Mouse (Mus musculus) liver, embryonic 14.5 days (tissue): ENCODE results near the gene Cnot6. TPM values are rescaled to one million over a fixed set of nuclear protein-coding genes. Genes with fewer than 3 reads are reported as not detected.

Experiments
- ATAC-seq: fragments of 200-750 bp; cut with Nextera tagmentation; 2 replicates; pipeline ENCODE4 v1.8.0; 2017; ENCODE audit warnings: moderate number of reproducible peaks, mild to moderate bottlenecking, moderate library complexity; ENCODE audit not compliant: insufficient read depth
- DNase-seq, 3 experiments: peaks; one replicate each; pipeline ENCODE4 v3.0.0-alpha.2; 2012 to 2013; ENCODE audit warnings: low read depth in 3 of 3, low spot score in 3 of 3
- H3K27ac ChIP-seq: fragments of 300-500 bp; sonication (generic); 2 replicates; pipeline ENCODE4 v1.5.1; 2014; ENCODE audit warnings: moderate library complexity, mild to moderate bottlenecking, control low read depth, inconsistent platforms
- H3K27me3 ChIP-seq: fragments of 300-500 bp; sonication (generic); 2 replicates; pipeline ENCODE4 v1.6.1; 2014; ENCODE audit warnings: mild to moderate bottlenecking, low read length, moderate library complexity; ENCODE audit not compliant: control insufficient read depth, insufficient read depth
- H3K36me3 ChIP-seq: fragments of 300-500 bp; sonication (generic); replicated peaks from 2 replicates; pipeline ENCODE4 v1.6.1; 2014; ENCODE audit warnings: low read depth; ENCODE audit not compliant: control insufficient read depth, insufficient read depth
- H3K4me1 ChIP-seq, 2 experiments: fragments of 200-500 bp in 1 of 2; fragments of 300-500 bp in 1 of 2; sonication (generic) in 1 of 2; replicated peaks; 2 replicates each; pipeline ENCODE4 v1.6.1; 2012 to 2014; ENCODE audit warnings: antibody characterized with exemption in 1 of 2, inconsistent platforms in 1 of 2, low read length in 1 of 2; ENCODE audit not compliant: control insufficient read depth in 2 of 2, insufficient read depth in 2 of 2
- H3K4me2 ChIP-seq: fragments of 300-500 bp; sonication (generic); 2 replicates; pipeline ENCODE4 v1.6.1; 2014; ENCODE audit warnings: low read depth, mild to moderate bottlenecking, control low read depth, moderate library complexity
- H3K4me3 ChIP-seq, 2 experiments: fragments of 200-500 bp in 1 of 2; fragments of 300-500 bp in 1 of 2; sonication (generic) in 1 of 2; 2 replicates each; pipeline ENCODE4 v1.5.1; 2012 to 2014; ENCODE audit warnings: low read depth in 2 of 2, low read length in 2 of 2, mild to moderate bottlenecking in 2 of 2, control low read depth in 1 of 2, inconsistent platforms in 1 of 2, moderate library complexity in 1 of 2; ENCODE audit not compliant: insufficient read depth in 1 of 2
- H3K9ac ChIP-seq: fragments of 300-500 bp; sonication (generic); replicated peaks from 2 replicates; pipeline ENCODE4 v1.6.1; 2014; ENCODE audit warnings: mild to moderate bottlenecking, control low read depth, moderate library complexity
- H3K9me3 ChIP-seq: fragments of 300-500 bp; sonication (generic); 2 replicates; pipeline ENCODE4 v1.6.1; 2016; ENCODE audit warnings: low read length, mixed read lengths; ENCODE audit not compliant: control insufficient read depth
- CTCF ChIP-seq: IDR thresholded peaks from 2 replicates; pipeline ENCODE4 v1.5.1; 2016; ENCODE audit warnings: antibody characterized with exemption, low read depth, control low read depth
- EP300 ChIP-seq: IDR thresholded peaks from 2 replicates; pipeline ENCODE4 v1.6.1; 2016; ENCODE audit warnings: antibody characterized with exemption, low read depth
- WGBS: fragments of 180-500 bp; shearing (Covaris S2); extraction: QIAGEN DNeasy Blood & Tissue Kit; methylation state at CpG from one replicate; pipeline ENCODE4 v1.1.7; 2014; ENCODE audit not compliant: insufficient replicate concordance; 5-methylcytosine and 5-hydroxymethylcytosine counted together
- polyA plus RNA-seq, 2 experiments: library from polyadenylated mRNA; depleted of rRNA in 1 of 2; stranded (reverse) in 1 of 2; unstranded in 1 of 2; fragments of >200 nt; fragmentation: Nextera tagmentation in 1 of 2; extraction: Ambion mirVana in 1 of 2; gene quantifications; 2 replicates each; pipeline versions ENCODE4 v1.2.1 to v1.2.3; 2012 to 2014

Cnot6 gene
- polyA plus RNA-seq (2012; rRNA removed) (14.3 and 21.0 TPM in 2 replicates), polyA plus RNA-seq (2014; fragmentation: Nextera tagmentation; extraction: Ambion mirVana) (18.1 and 21.0 TPM in 2 replicates)

DNA sequence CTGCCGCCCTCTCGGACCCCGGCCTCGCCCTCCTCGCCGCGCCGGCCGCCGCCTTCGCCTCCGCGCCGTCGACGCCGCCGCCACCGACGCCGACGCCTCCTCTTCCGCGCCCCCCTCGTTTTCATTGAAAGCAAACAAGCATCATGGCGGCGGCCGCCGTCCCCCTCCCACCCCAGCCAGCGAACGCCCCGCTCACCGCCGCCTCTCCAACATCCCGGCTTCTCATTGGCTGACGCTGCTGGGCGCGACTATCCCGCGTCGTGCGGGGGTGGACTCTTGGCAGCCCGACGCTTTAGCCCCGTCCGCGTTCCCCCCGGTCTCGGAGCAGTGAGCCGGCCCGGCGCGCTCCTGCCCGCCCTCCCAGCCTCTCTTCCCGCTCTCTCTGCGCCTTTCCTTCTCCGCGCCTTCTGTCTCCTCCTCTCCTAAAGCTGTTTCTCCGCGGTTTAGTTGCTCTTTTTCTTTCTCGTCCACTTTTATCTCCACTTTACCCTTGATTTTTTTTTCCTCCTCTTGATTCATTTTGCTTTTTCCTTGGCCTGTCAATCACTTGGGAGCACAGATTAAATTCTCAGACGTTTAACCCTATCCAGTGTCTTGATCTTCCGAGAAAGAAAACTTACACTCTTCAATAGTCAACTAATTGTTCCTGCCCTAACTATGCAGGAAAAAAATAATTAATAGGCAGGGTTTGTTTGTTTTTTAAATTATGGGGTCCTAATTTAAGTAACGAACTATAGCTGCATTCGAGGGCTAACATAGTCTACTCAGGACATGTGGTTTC, at the start of gene Cnot6:
Cnot6 (minus strand) TSS at position 169 of the 781 bp plus-strand sequence.
- Histone ChIP-seq H3K9me3 (no peaks in the 10 kb centered on the region), H3K4me1 (peaks cover 23 to 30% of the 10 kb centered on the region in 2 experiments), H3K4me2 (peak within 1 kb of the TSS; percentile 99), H3K27me3 (no peaks in the 10 kb centered on the region), H3K9ac (peak within 1 kb of the TSS; percentile 99), H3K27ac (peak within 1 kb of the TSS; percentile 89), H3K36me3 (peaks cover 2% of the 10 kb centered on the region; the same call in 1 of the 2 replicates), H3K4me3 (peak within 1 kb of the TSS; percentile 81 to 97)
- ATAC-seq, result peak; percentile 93
- DNase-seq, result peak; percentile 96 to 97 (median 96)
- TF ChIP-seq EP300, result peak; percentile 45; the same call in 1 of the 2 replicates
- TF ChIP-seq CTCF, result no peak
- whole genome bisulfite sequencing, result 1% methylated on average over 63 of the region's 65 CpGs

DNA sequence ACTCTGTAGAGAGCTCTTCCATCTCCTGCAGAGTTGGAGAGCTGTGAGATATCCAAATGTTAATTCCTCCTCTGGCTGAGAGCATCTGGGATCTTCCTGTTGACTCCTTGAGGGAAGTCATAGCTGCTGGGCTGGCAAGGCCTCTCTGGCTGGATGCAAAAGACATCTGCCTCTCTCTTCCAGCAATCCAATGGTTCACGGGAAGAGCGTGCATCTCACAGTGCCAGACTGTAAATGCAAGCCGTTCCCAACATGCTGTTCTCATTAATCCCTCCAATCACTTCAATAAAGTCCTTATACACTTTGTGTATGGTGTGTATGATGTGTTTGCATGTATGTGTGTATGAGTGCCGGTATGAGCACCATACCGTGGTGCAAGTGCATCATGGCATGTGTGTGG, 48.6 kb upstream of the Cnot6 start:
- DNase-seq (no peak), ATAC-seq (no peak)
- H3K36me3 ChIP-seq, result no peaks in the 10 kb centered on the region
- no peak overlapping the region for H3K4me2 ChIP-seq
- no peak for TF ChIP-seq CTCF
- no peak for TF ChIP-seq EP300
- peaks cover 11 to 15% of the 10 kb centered on the region in 2 experiments for H3K4me1 ChIP-seq
- no peaks in the 10 kb centered on the region for H3K27me3 ChIP-seq
- H3K9ac ChIP-seq, result no peak overlapping the region
- no peak overlapping the region for H3K4me3 ChIP-seq
- H3K9me3 ChIP-seq, result no peaks in the 10 kb centered on the region
- 74% methylated on average over 5 of the region's 5 CpGs for WGBS
- H3K27ac ChIP-seq, result no peak overlapping the region

DNA sequence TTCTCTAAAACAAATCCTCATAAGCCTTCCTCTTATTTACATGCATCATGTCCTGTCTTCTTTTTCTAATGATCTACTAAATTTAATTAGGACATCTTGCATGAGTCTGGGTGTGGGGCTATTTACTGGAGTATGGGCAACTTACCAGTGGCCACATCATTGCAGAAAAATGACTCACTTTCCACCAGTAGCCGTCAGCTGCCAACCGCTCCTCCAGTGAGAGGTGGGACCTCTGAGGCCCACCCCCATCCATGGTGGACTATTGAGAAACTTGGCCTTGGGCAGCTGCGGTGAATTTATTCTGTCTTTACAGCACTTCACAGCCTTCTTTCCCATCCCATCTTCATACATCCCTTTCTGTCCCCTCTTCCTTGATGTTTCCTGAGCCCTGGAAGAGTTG, 45.6 kb upstream of the Cnot6 start:
- TF ChIP-seq EP300, result no peak
- no peak for TF ChIP-seq CTCF
- H3K9me3 ChIP-seq, result no peaks in the 10 kb centered on the region
- WGBS, result 70% methylated on average over 3 of the region's 3 CpGs
- no peak overlapping the region for H3K27ac ChIP-seq
- H3K4me3 ChIP-seq, result no peak overlapping the region
- H3K4me1 ChIP-seq, result no peaks in the 10 kb centered on the region; a peak in 1 of 4 replicates
- H3K9ac ChIP-seq, result no peak overlapping the region
- ATAC-seq (no peak), DNase-seq (no peak)
- H3K36me3 ChIP-seq, result no peaks in the 10 kb centered on the region
- H3K27me3 ChIP-seq, result no peaks in the 10 kb centered on the region
- H3K4me2 ChIP-seq, result no peak overlapping the region

DNA sequence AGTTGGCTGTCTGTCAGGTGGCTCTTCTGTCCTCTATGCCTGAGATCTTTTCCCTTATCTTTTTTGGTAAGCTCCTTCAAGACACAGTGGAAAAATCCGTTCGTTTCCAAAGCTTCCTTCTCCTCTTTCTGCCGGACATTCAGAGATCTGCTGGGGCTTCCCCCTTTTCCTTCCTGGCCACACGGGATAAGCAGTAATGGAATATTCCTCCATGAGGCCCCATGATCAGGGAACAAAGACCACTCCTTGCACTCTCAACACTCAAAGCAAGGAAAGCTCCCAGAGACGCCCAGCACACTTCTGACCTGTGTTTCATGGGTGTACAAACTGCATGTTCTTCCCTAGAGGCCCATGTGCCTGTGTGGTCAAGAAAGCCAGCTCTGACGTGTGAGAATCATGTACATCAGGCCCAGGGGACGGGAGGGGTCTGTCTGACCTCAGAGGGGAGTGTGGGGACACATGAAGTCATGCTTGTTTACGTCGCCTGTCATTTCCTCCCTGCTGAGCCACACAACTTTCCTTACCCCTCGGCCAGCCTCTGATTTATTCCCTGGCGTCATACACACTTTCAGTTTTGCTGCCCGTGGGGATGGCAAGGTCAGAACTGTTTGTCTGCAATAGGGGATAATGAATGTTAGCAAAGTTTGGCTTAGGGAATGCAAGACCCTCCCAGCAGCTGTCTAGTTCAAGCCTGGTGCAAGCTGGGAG, 42.6 kb upstream of the Cnot6 start:
- no peak for TF ChIP-seq EP300
- TF ChIP-seq CTCF, result no peak
- Histone ChIP-seq H3K9me3 (no peaks in the 10 kb centered on the region), H3K9ac (no peak overlapping the region), H3K36me3 (no peaks in the 10 kb centered on the region), H3K27me3 (no peaks in the 10 kb centered on the region), H3K4me1 (no peaks in the 10 kb centered on the region; a peak in 1 of 4 replicates), H3K27ac (no peak overlapping the region), H3K4me2 (no peak overlapping the region), H3K4me3 (no peak overlapping the region)
- DNase-seq (no peak), ATAC-seq (no peak)
- 38% methylated on average over 12 of the region's 12 CpGs for WGBS

GRCm38 (mm10) chr11:49746756-49747155, 34.2 kb upstream of the Cnot6 start:
- ATAC-seq (no peak), DNase-seq (no peak)
- WGBS, result 72% methylated on average over 1 of the region's 1 CpGs
- Histone ChIP-seq H3K9ac (no peak overlapping the region), H3K36me3 (no peaks in the 10 kb centered on the region), H3K9me3 (no peaks in the 10 kb centered on the region), H3K4me3 (no peak overlapping the region), H3K4me2 (no peak overlapping the region), H3K27me3 (no peaks in the 10 kb centered on the region), H3K27ac (no peak overlapping the region), H3K4me1 (no peaks in the 10 kb centered on the region)
- TF ChIP-seq CTCF (no peak), EP300 (no peak)
